In genomic region chr1:72556471-72556870, GRCm38 (mm10) we compare ENCODE assay signal across 35 mouse cellular contexts. TPM values are rescaled to one million over a fixed set of nuclear protein-coding genes. Genes with fewer than 3 reads are reported as not detected.
A peak's percentile ranks its signal among the peaks of the same experiment; 100 is the strongest.
DNase-seq lines count a peak whose midpoint lies in the region; ATAC-seq lines count a peak whose summit lies in the region.
"Had no signal": no experiment of that assay in that cellular context is flagged by ENCODE, and none has a peak within 500 bp of the region (broad histone marks: within the 10 kb centered on the region; RNA-seq: fewer than 3 reads in every experiment).

No protein-coding gene starts in this region.

- no peaks in the 10 kb centered on the region for H3K27me3 ChIP-seq in heart, embryonic 12.5 days (replicated peaks)
- no peaks in the 10 kb centered on the region for H3K27me3 ChIP-seq in heart, embryonic 10.5 days (ENCODE audit: insufficient read depth, poor library complexity, severe bottlenecking)
- H3K27me3 ChIP-seq: embryonic facial prominence, embryonic 13.5 days; forebrain, embryonic 13.5 days; heart, embryonic 15.5 days; hindbrain, embryonic 13.5 days had no signal

- peak; percentile 66 to 76 for DNase-seq in adrenal gland, adult (ENCODE audit: inconsistent age in 2 of 2, low spot score in 1 of 2)
- no peak for DNase-seq in adrenal gland, postnatal 4 days (ENCODE audit: low spot score in 2 of 2)
- peak; percentile 6 for DNase-seq in urinary bladder, postnatal 25 days (ENCODE audit: low spot score)
- no peak for DNase-seq in urinary bladder, adult 2 months (ENCODE audit: low spot score)
- peak; percentile 37 for DNase-seq in adrenal gland, postnatal 10 days
- DNase-seq in adrenal gland, postnatal 36 days: peak; percentile 63 to 66
- no peak for DNase-seq in heart, embryonic 10.5 days (ENCODE audit: low spot score)
- DNase-seq: cerebellum, adult 11-12 months; cerebellum, adult 8-10 months; cerebellum, postnatal 10 days; cerebellum, postnatal 36 days; embryo, embryonic 11 days; gastrocnemius, adult 2 months; gastrocnemius, postnatal 14 days; heart, adult 2 months; heart, postnatal 10 days; heart, postnatal 36 days; kidney, adult 18-20 months; kidney, adult 9 months had no signal

- no peak for ATAC-seq in heart, embryonic 12.5 days (ENCODE audit: insufficient number of reproducible peaks, low FRiP score)
- ATAC-seq: activated CD4-positive, CD25-positive, alpha-beta regulatory T cell, adult 4 months; CD4-positive, CD25-positive, alpha-beta regulatory T cell, adult 4 months; forebrain, embryonic 13.5 days; forebrain, embryonic 16.5 days; hindbrain, postnatal 0 days; inflammation-experienced regulatory T-cells, adult 6 months; intestine, embryonic 16.5 days had no signal

- no peaks in the 10 kb centered on the region for H3K9me3 ChIP-seq in heart, embryonic 12.5 days (replicated peaks)
- no peaks in the 10 kb centered on the region for H3K9me3 ChIP-seq in heart, embryonic 10.5 days
- H3K9me3 ChIP-seq: embryonic facial prominence, embryonic 10.5 days; embryonic facial prominence, embryonic 13.5 days; forebrain, embryonic 13.5 days; heart, embryonic 15.5 days; hindbrain, embryonic 10.5 days; hindbrain, embryonic 13.5 days had no signal

- no peak overlapping the region for H3K9ac ChIP-seq in heart, embryonic 12.5 days
- H3K9ac ChIP-seq: embryonic facial prominence, embryonic 13.5 days; forebrain, embryonic 13.5 days; heart, embryonic 15.5 days; hindbrain, embryonic 13.5 days had no signal

- H3K4me2 ChIP-seq in heart, embryonic 12.5 days: no peak overlapping the region
- H3K4me2 ChIP-seq: embryonic facial prominence, embryonic 13.5 days; forebrain, embryonic 13.5 days; heart, embryonic 11.5 days; heart, embryonic 15.5 days; hindbrain, embryonic 13.5 days had no signal

- H3K4me3 ChIP-seq in heart, embryonic 12.5 days: no peak overlapping the region
- H3K4me3 ChIP-seq in heart, embryonic 10.5 days: no peak overlapping the region
- H3K4me3 ChIP-seq: embryonic facial prominence, embryonic 10.5 days; embryonic facial prominence, embryonic 13.5 days; erythroblast, embryonic 14.5 days; forebrain, embryonic 13.5 days; gastrocnemius, adult 2 months; heart, adult 2 months; heart, embryonic 15.5 days; hindbrain, embryonic 10.5 days; hindbrain, embryonic 13.5 days had no signal

- no peak overlapping the region for H3K27ac ChIP-seq in heart, embryonic 12.5 days (ENCODE audit: poor library complexity, severe bottlenecking)
- H3K27ac ChIP-seq in heart, embryonic 10.5 days: no peak overlapping the region
- H3K27ac ChIP-seq: embryonic facial prominence, embryonic 10.5 days; embryonic facial prominence, embryonic 13.5 days; forebrain, embryonic 13.5 days; gastrocnemius, adult 2 months; heart, adult 2 months; heart, embryonic 15.5 days; hindbrain, embryonic 10.5 days; hindbrain, embryonic 13.5 days; hindbrain, postnatal 0 days had no signal

- no peaks in the 10 kb centered on the region for H3K36me3 ChIP-seq in heart, embryonic 12.5 days
- no peaks in the 10 kb centered on the region for H3K36me3 ChIP-seq in heart, embryonic 10.5 days
- H3K36me3 ChIP-seq: embryonic facial prominence, embryonic 10.5 days; embryonic facial prominence, embryonic 13.5 days; heart, embryonic 15.5 days; hindbrain, embryonic 10.5 days; hindbrain, embryonic 13.5 days had no signal

- 66% methylated on average over 3 of the region's 3 CpGs for WGBS in heart, embryonic 12.5 days
- WGBS in heart, embryonic 10.5 days: 75% methylated on average over 3 of the region's 3 CpGs

- no peaks in the 10 kb centered on the region for H3K4me1 ChIP-seq in heart, embryonic 12.5 days (replicated peaks)
- no peaks in the 10 kb centered on the region for H3K4me1 ChIP-seq in heart, embryonic 10.5 days
- H3K4me1 ChIP-seq: embryonic facial prominence, embryonic 10.5 days; embryonic facial prominence, embryonic 13.5 days; forebrain, embryonic 13.5 days; heart, embryonic 15.5 days; hindbrain, embryonic 10.5 days; hindbrain, embryonic 13.5 days had no signal

RNA-seq across cellular contexts. Expression of gene March4, which starts 19.7 kb away (rescaled TPM):
- 1 to 10 TPM; 2.3 to 3.5 TPM for total RNA-seq in adrenal gland, postnatal 4 days (2021)
- 0.04 and 0.18 TPM in 2 replicates for polyA plus RNA-seq in urinary bladder, adult 2 months (2012; rRNA removed)
- total RNA-seq in adrenal gland, postnatal 10 days (2021): 1 to 10 TPM; 1.3 to 2.5 TPM
- under 1 TPM; 0.30 to 0.56 TPM for total RNA-seq in adrenal gland, postnatal 36 days (2021)
- not detected in 2 replicates for polyA plus RNA-seq in heart, embryonic 12.5 days (2016; fragmentation: Nextera tagmentation; extraction: Ambion mirVana)
- polyA plus RNA-seq in heart, embryonic 10.5 days (2016; fragmentation: Nextera tagmentation; extraction: Ambion mirVana): not detected in 2 replicates
- total RNA-seq: heart, adult 2 months; heart, postnatal 10 days; heart, postnatal 36 days; MEL had no signal
- polyA plus RNA-seq: activated CD4-positive, CD25-positive, alpha-beta regulatory T cell, adult 4 months; CD4-positive, CD25-positive, alpha-beta regulatory T cell, adult 4 months; embryonic facial prominence, embryonic 10.5 days; erythroblast, embryonic 14.5 days; heart, embryonic 11.5 days; inflammation-experienced regulatory T-cells, adult 6 months had no signal

RNA-seq across cellular contexts. Expression of gene Smarcal1, which starts 26.6 kb away (rescaled TPM):
- 10 to 100 TPM; 47.5 to 52.2 TPM for total RNA-seq in adrenal gland, postnatal 4 days (2021)
- polyA plus RNA-seq in urinary bladder, adult 2 months (2012; rRNA removed): 28.6 and 29.7 TPM in 2 replicates
- 10 to 100 TPM; 26.3 to 40.2 TPM for total RNA-seq in adrenal gland, postnatal 10 days (2021)
- total RNA-seq in adrenal gland, postnatal 36 days (2021): 10 to 100 TPM; 44.8 to 47.0 TPM
- 18.5 and 18.7 TPM in 2 replicates for polyA plus RNA-seq in heart, embryonic 12.5 days (2016; fragmentation: Nextera tagmentation; extraction: Ambion mirVana)
- 19.5 and 20.9 TPM in 2 replicates for polyA plus RNA-seq in heart, embryonic 10.5 days (2016; fragmentation: Nextera tagmentation; extraction: Ambion mirVana)

Comparison
In these comparisons a context has a peak if more than half of its experiments do, and no peak if none do; other contexts are left out.
1. DNase-seq: peak in adrenal gland, adult (2 of 2), urinary bladder, postnatal 25 days (single experiment), adrenal gland, postnatal 10 days (single experiment) and adrenal gland, postnatal 36 days (2 of 2); none in adrenal gland, postnatal 4 days (0 of 2), urinary bladder, adult 2 months (single experiment) and heart, embryonic 10.5 days (single experiment).